Mouse (Mus musculus) neural tube, embryonic 11.5 days (tissue): Measurements from ENCODE around the gene Cfap97d2. TPM values are rescaled to one million over a fixed set of nuclear protein-coding genes. Genes with fewer than 3 reads are reported as not detected.

ENCODE experiments used
- ATAC-seq: fragments of 200-750 bp; cut with Nextera tagmentation; 2 replicates; pipeline ENCODE4 v1.8.0; 2017; ENCODE audit warnings: moderate number of reproducible peaks, mild to moderate bottlenecking, moderate TSS enrichment, moderate library complexity; ENCODE audit not compliant: insufficient read depth, low FRiP score, low TSS enrichment
- DNase-seq: peaks from one replicate; pipeline ENCODE4 v3.0.0-alpha.2; 2015; ENCODE audit warnings: low spot score
- H3K27ac ChIP-seq: fragments of 300-500 bp; sonication (generic); 2 replicates; pipeline ENCODE4 v1.5.1; 2014; ENCODE audit warnings: low read depth, mild to moderate bottlenecking, low read length
- H3K27me3 ChIP-seq: fragments of 300-500 bp; sonication (generic); 2 replicates; pipeline ENCODE4 v1.6.1; 2014; ENCODE audit warnings: mild to moderate bottlenecking, low read length, mixed read lengths; ENCODE audit not compliant: control insufficient read depth, insufficient read depth
- H3K36me3 ChIP-seq: fragments of 300-500 bp; sonication (generic); 2 replicates; pipeline ENCODE4 v1.6.1; 2014; ENCODE audit warnings: mild to moderate bottlenecking, low read length, moderate library complexity, mixed read lengths; ENCODE audit not compliant: control insufficient read depth, insufficient read depth
- H3K4me1 ChIP-seq: fragments of 300-500 bp; sonication (generic); 2 replicates; pipeline ENCODE4 v1.6.1; 2014; ENCODE audit warnings: low read length, mixed read lengths; ENCODE audit not compliant: control insufficient read depth, insufficient read depth
- H3K4me2 ChIP-seq: fragments of 300-500 bp; sonication (generic); 2 replicates; pipeline ENCODE4 v1.6.1; 2014; ENCODE audit warnings: low read depth, mild to moderate bottlenecking, moderate library complexity
- H3K4me3 ChIP-seq: fragments of 300-500 bp; sonication (generic); 2 replicates; pipeline ENCODE4 v1.5.1; 2014; ENCODE audit warnings: low read depth, low read length
- H3K9ac ChIP-seq: fragments of 300-500 bp; sonication (generic); 2 replicates; pipeline ENCODE4 v1.6.1; 2014; ENCODE audit warnings: mild to moderate bottlenecking, low read length
- H3K9me3 ChIP-seq: fragments of 300-500 bp; sonication (generic); 2 replicates; pipeline ENCODE4 v1.6.1; 2016; ENCODE audit warnings: low read length; ENCODE audit not compliant: control insufficient read depth
- WGBS: fragments of 180-500 bp; shearing (Covaris S2); extraction: QIAGEN DNeasy Blood & Tissue Kit; methylation state at CpG from one replicate; pipeline ENCODE4 v1.1.7; 2014; 5-methylcytosine and 5-hydroxymethylcytosine counted together
- polyA plus RNA-seq: library from polyadenylated mRNA; unstranded; fragments of >200 nt; fragmentation: Nextera tagmentation; extraction: Ambion mirVana; gene quantifications from 2 replicates; pipeline ENCODE4 v1.2.1, GENCODE M21; 2014

The Cfap97d2 gene
- polyA plus RNA-seq, 1 experiment from 2014 or later = 0.52 TPM

GRCm38 (mm10) chr8:13692302-13693066 is 13.2 kb upstream of the Cfap97d2 start:
- no peaks in the 10 kb centered on the region for H3K27me3 ChIP-seq
- no peak overlapping the region for H3K9ac ChIP-seq
- H3K4me1 ChIP-seq = no peaks in the 10 kb centered on the region
- WGBS = 29% methylated on average over 10 of the region's 10 CpGs
- no peaks in the 10 kb centered on the region for H3K9me3 ChIP-seq
- H3K4me3 ChIP-seq = no peak overlapping the region
- no peak overlapping the region for H3K27ac ChIP-seq
- no peak overlapping the region for H3K4me2 ChIP-seq
- H3K36me3 ChIP-seq = no peaks in the 10 kb centered on the region
- peak; percentile 45 for DNase-seq
- ATAC-seq = peak; percentile 53

- Histone ChIP-seq H3K9ac (no peak overlapping the region), H3K36me3 (no peaks in the 10 kb centered on the region), H3K4me3 (no peak overlapping the region), H3K27me3 (no peaks in the 10 kb centered on the region), H3K4me2 (no peak overlapping the region), H3K9me3 (no peaks in the 10 kb centered on the region), H3K4me1 (no peaks in the 10 kb centered on the region), H3K27ac (no peak overlapping the region)
- ATAC-seq (no peak), DNase-seq (no peak)
- 58% methylated on average over 12 of the region's 12 CpGs for WGBS
These were observed 11.0 kb upstream of the Cfap97d2 start for GRCm38 (mm10) chr8:13694735-13695134.

- no peak overlapping the region for H3K27ac ChIP-seq
These were observed 10.4 kb upstream of the Cfap97d2 start for GRCm38 (mm10) chr8:13695203-13695867.

GRCm38 (mm10) chr8:13696157-13696556 is 9.5 kb upstream of the Cfap97d2 start:
- no peaks in the 10 kb centered on the region for H3K9me3 ChIP-seq
- WGBS = 82% methylated on average over 4 of the region's 4 CpGs
- H3K36me3 ChIP-seq = no peaks in the 10 kb centered on the region
- H3K4me1 ChIP-seq = no peaks in the 10 kb centered on the region
- ATAC-seq = no peak
- DNase-seq = no peak
- no peak overlapping the region for H3K4me2 ChIP-seq
- H3K4me3 ChIP-seq = no peak overlapping the region
- no peaks in the 10 kb centered on the region for H3K27me3 ChIP-seq
- H3K27ac ChIP-seq = no peak overlapping the region
- no peak overlapping the region for H3K9ac ChIP-seq

More at GRCm38 (mm10) chr8:13695203-13695867, 10.4 kb upstream of the Cfap97d2 start:
- Histone ChIP-seq H3K4me2 (no peak overlapping the region), H3K9ac (no peak overlapping the region), H3K27me3 (no peaks in the 10 kb centered on the region), H3K4me3 (no peak overlapping the region), H3K4me1 (no peaks in the 10 kb centered on the region), H3K36me3 (no peaks in the 10 kb centered on the region), H3K9me3 (no peaks in the 10 kb centered on the region)
- WGBS = 89% methylated on average over 10 of the region's 10 CpGs
- no peak for ATAC-seq
- no peak for DNase-seq

GRCm38 (mm10) chr8:13697196-13697595 is 8.5 kb upstream of the Cfap97d2 start:
- DNase-seq (no peak), ATAC-seq (no peak)
- Histone ChIP-seq H3K27me3 (no peaks in the 10 kb centered on the region), H3K36me3 (no peaks in the 10 kb centered on the region), H3K4me2 (no peak overlapping the region), H3K9ac (no peak overlapping the region), H3K27ac (no peak overlapping the region), H3K4me1 (no peaks in the 10 kb centered on the region), H3K4me3 (no peak overlapping the region), H3K9me3 (no peaks in the 10 kb centered on the region)
- WGBS = 83% methylated on average over 8 of the region's 8 CpGs

GRCm38 (mm10) chr8:13697681-13698080 is 8.0 kb upstream of the Cfap97d2 start:
- no peaks in the 10 kb centered on the region for H3K4me1 ChIP-seq
- H3K9me3 ChIP-seq = no peaks in the 10 kb centered on the region
- DNase-seq (no peak), ATAC-seq (no peak)
- H3K36me3 ChIP-seq = no peaks in the 10 kb centered on the region
- no peak overlapping the region for H3K4me2 ChIP-seq
- no peak overlapping the region for H3K9ac ChIP-seq
- H3K27me3 ChIP-seq = no peaks in the 10 kb centered on the region
- H3K27ac ChIP-seq = no peak overlapping the region
- H3K4me3 ChIP-seq = no peak overlapping the region
- WGBS = 83% methylated on average over 8 of the region's 8 CpGs

GRCm38 (mm10) chr8:13698281-13698680 is 7.4 kb upstream of the Cfap97d2 start:
- H3K27me3 ChIP-seq = no peaks in the 10 kb centered on the region
- H3K36me3 ChIP-seq = no peaks in the 10 kb centered on the region
- H3K4me2 ChIP-seq = no peak overlapping the region
- DNase-seq (no peak), ATAC-seq (no peak)
- WGBS = 87% methylated on average over 3 of the region's 3 CpGs
- H3K9ac ChIP-seq = no peak overlapping the region
- H3K27ac ChIP-seq = no peak overlapping the region
- H3K4me3 ChIP-seq = no peak overlapping the region
- H3K9me3 ChIP-seq = no peaks in the 10 kb centered on the region
- no peaks in the 10 kb centered on the region for H3K4me1 ChIP-seq

- no peaks in the 10 kb centered on the region for H3K27me3 ChIP-seq
- no peak overlapping the region for H3K4me3 ChIP-seq
- ATAC-seq (no peak), DNase-seq (no peak)
- H3K4me2 ChIP-seq = no peak overlapping the region
- H3K27ac ChIP-seq = no peak overlapping the region
- no peaks in the 10 kb centered on the region for H3K4me1 ChIP-seq
- 74% methylated on average over 5 of the region's 5 CpGs for WGBS
- no peaks in the 10 kb centered on the region for H3K36me3 ChIP-seq
- no peak overlapping the region for H3K9ac ChIP-seq
- H3K9me3 ChIP-seq = no peaks in the 10 kb centered on the region
These were observed 6.3 kb upstream of the Cfap97d2 start for GRCm38 (mm10) chr8:13699323-13699949.
